Mouse (Mus musculus): ENCODE measurements at regions not wholly inside any gene's neighbourhood (a gene's known extent, or its start where the extent isn't known, plus 50 kb on each side); places are given as distances from the start of the nearest gene placed in this dataset.

GRCm38 (mm10) chr8:126678004-126678751 lies 84.4 kb upstream of the Irf2bp2 start:
- Histone ChIP-seq H3K4me1 (replicated peaks; ENCODE audit: control insufficient read depth, insufficient read depth, low read length) (no peaks in the 10 kb centered on the region), H3K4me2 (replicated peaks; ENCODE audit: low read depth, low read length) (no peak overlapping the region), H3K4me3 (ENCODE audit: low read depth, low read length) (no peak overlapping the region), H3K9me3 (ENCODE audit: control insufficient read depth, low read length) (no peaks in the 10 kb centered on the region), H3K27me3 (ENCODE audit: control insufficient read depth, insufficient read depth, low read length) (no peaks in the 10 kb centered on the region), H3K36me3 (ENCODE audit: control insufficient read depth, insufficient read depth, low read length) (no peaks in the 10 kb centered on the region), H3K9ac (ENCODE audit: low read depth, low read length) (no peak overlapping the region), H3K27ac (ENCODE audit: low read depth, low read length) (no peak overlapping the region)
- peak; percentile 30 for DNase-seq (ENCODE audit: low spot score)
- WGBS, result 73% methylated on average over 13 of the region's 13 CpGs
- no peak for ATAC-seq (ENCODE audit: low FRiP score)

GRCm38 (mm10) chr8:126675153-126675552 lies 81.4 kb upstream of the Irf2bp2 start:
- no peak overlapping the region for H3K9ac ChIP-seq (ENCODE audit: low read depth, low read length)
- no peaks in the 10 kb centered on the region for H3K36me3 ChIP-seq (ENCODE audit: control insufficient read depth, insufficient read depth, low read length)
- ATAC-seq (ENCODE audit: low FRiP score) (no peak), DNase-seq (ENCODE audit: low spot score) (no peak)
- H3K4me3 ChIP-seq (ENCODE audit: low read depth, low read length), result no peak overlapping the region
- 98% methylated on average over 2 of the region's 2 CpGs for WGBS
- H3K4me2 ChIP-seq (replicated peaks; ENCODE audit: low read depth, low read length), result no peak overlapping the region
- no peaks in the 10 kb centered on the region for H3K4me1 ChIP-seq (replicated peaks; ENCODE audit: control insufficient read depth, insufficient read depth, low read length)
- H3K27ac ChIP-seq (ENCODE audit: low read depth, low read length), result no peak overlapping the region
- no peaks in the 10 kb centered on the region for H3K27me3 ChIP-seq (ENCODE audit: control insufficient read depth, insufficient read depth, low read length)
- no peaks in the 10 kb centered on the region for H3K9me3 ChIP-seq (ENCODE audit: control insufficient read depth, low read length)

- no peak for ATAC-seq (ENCODE audit: low FRiP score)
- WGBS, result 89% methylated on average over 9 of the region's 9 CpGs
Observed at GRCm38 (mm10) chr8:126673038-126673740, 79.4 kb upstream of the Irf2bp2 start.

GRCm38 (mm10) chr8:126671594-126671993 lies 77.8 kb upstream of the Irf2bp2 start:
- DNase-seq (ENCODE audit: low spot score), result no peak
- Histone ChIP-seq H3K36me3 (ENCODE audit: control insufficient read depth, insufficient read depth, low read length) (no peaks in the 10 kb centered on the region), H3K9me3 (ENCODE audit: control insufficient read depth, low read length) (no peaks in the 10 kb centered on the region), H3K4me1 (replicated peaks; ENCODE audit: control insufficient read depth, insufficient read depth, low read length) (peaks cover 4% of the 10 kb centered on the region; the same call in 1 of the 2 replicates), H3K4me3 (ENCODE audit: low read depth, low read length) (no peak overlapping the region), H3K27ac (ENCODE audit: low read depth, low read length) (no peak overlapping the region), H3K27me3 (ENCODE audit: control insufficient read depth, insufficient read depth, low read length) (no peaks in the 10 kb centered on the region), H3K4me2 (replicated peaks; ENCODE audit: low read depth, low read length) (no peak overlapping the region), H3K9ac (ENCODE audit: low read depth, low read length) (no peak overlapping the region)
- no peak for ATAC-seq (ENCODE audit: low FRiP score)
- WGBS, result 89% methylated on average over 11 of the region's 11 CpGs

More at GRCm38 (mm10) chr8:126673038-126673740, 79.4 kb upstream of the Irf2bp2 start:
- no peak overlapping the region for H3K4me2 ChIP-seq (replicated peaks; ENCODE audit: low read depth, low read length)
- H3K27me3 ChIP-seq (ENCODE audit: control insufficient read depth, insufficient read depth, low read length), result no peaks in the 10 kb centered on the region
- H3K9me3 ChIP-seq (ENCODE audit: control insufficient read depth, low read length), result no peaks in the 10 kb centered on the region
- H3K4me3 ChIP-seq (ENCODE audit: low read depth, low read length), result no peak overlapping the region
- H3K36me3 ChIP-seq (ENCODE audit: control insufficient read depth, insufficient read depth, low read length), result no peaks in the 10 kb centered on the region
- DNase-seq (ENCODE audit: low spot score), result no peak
- no peak overlapping the region for H3K27ac ChIP-seq (ENCODE audit: low read depth, low read length)
- no peak overlapping the region for H3K9ac ChIP-seq (ENCODE audit: low read depth, low read length)
- H3K4me1 ChIP-seq (replicated peaks; ENCODE audit: control insufficient read depth, insufficient read depth, low read length), result no peaks in the 10 kb centered on the region

- H3K4me3 ChIP-seq (ENCODE audit: low read depth, low read length), result no peak overlapping the region
- no peak overlapping the region for H3K27ac ChIP-seq (ENCODE audit: low read depth, low read length)
- H3K4me2 ChIP-seq (replicated peaks; ENCODE audit: low read depth, low read length), result no peak overlapping the region
- WGBS, result 83% methylated on average over 9 of the region's 9 CpGs
- no peaks in the 10 kb centered on the region for H3K9me3 ChIP-seq (ENCODE audit: control insufficient read depth, low read length)
- no peak for ATAC-seq (ENCODE audit: low FRiP score)
- no peak for DNase-seq (ENCODE audit: low spot score)
- H3K27me3 ChIP-seq (ENCODE audit: control insufficient read depth, insufficient read depth, low read length), result no peaks in the 10 kb centered on the region
- no peak overlapping the region for H3K9ac ChIP-seq (ENCODE audit: low read depth, low read length)
- H3K4me1 ChIP-seq (replicated peaks; ENCODE audit: control insufficient read depth, insufficient read depth, low read length), result peaks cover 11% of the 10 kb centered on the region
- H3K36me3 ChIP-seq (ENCODE audit: control insufficient read depth, insufficient read depth, low read length), result no peaks in the 10 kb centered on the region
Observed at GRCm38 (mm10) chr8:126669919-126670318, 76.1 kb upstream of the Irf2bp2 start.

GRCm38 (mm10) chr8:126669154-126669553 lies 75.4 kb upstream of the Irf2bp2 start:
- ATAC-seq (ENCODE audit: low FRiP score) (no peak), DNase-seq (ENCODE audit: low spot score) (no peak)
- no peak overlapping the region for H3K9ac ChIP-seq (ENCODE audit: low read depth, low read length)
- WGBS, result 55% methylated on average over 6 of the region's 6 CpGs
- H3K36me3 ChIP-seq (ENCODE audit: control insufficient read depth, insufficient read depth, low read length), result no peaks in the 10 kb centered on the region
- peaks cover 11% of the 10 kb centered on the region for H3K4me1 ChIP-seq (replicated peaks; ENCODE audit: control insufficient read depth, insufficient read depth, low read length)
- no peak overlapping the region for H3K27ac ChIP-seq (ENCODE audit: low read depth, low read length)
- H3K27me3 ChIP-seq (ENCODE audit: control insufficient read depth, insufficient read depth, low read length), result no peaks in the 10 kb centered on the region
- H3K4me3 ChIP-seq (ENCODE audit: low read depth, low read length), result no peak overlapping the region
- H3K9me3 ChIP-seq (ENCODE audit: control insufficient read depth, low read length), result no peaks in the 10 kb centered on the region
- no peak overlapping the region for H3K4me2 ChIP-seq (replicated peaks; ENCODE audit: low read depth, low read length)

GRCm38 (mm10) chr8:126668657-126669025 lies 74.9 kb upstream of the Irf2bp2 start:
- H3K9ac ChIP-seq (ENCODE audit: low read depth, low read length), result no peak overlapping the region
- ATAC-seq (ENCODE audit: low FRiP score) (no peak), DNase-seq (ENCODE audit: low spot score) (no peak)
- WGBS, result 73% methylated on average over 5 of the region's 5 CpGs
- H3K4me2 ChIP-seq (replicated peaks; ENCODE audit: low read depth, low read length), result no peak overlapping the region
- H3K4me3 ChIP-seq (ENCODE audit: low read depth, low read length), result no peak overlapping the region
- peaks cover 12% of the 10 kb centered on the region for H3K4me1 ChIP-seq (replicated peaks; ENCODE audit: control insufficient read depth, insufficient read depth, low read length)
- H3K27ac ChIP-seq (ENCODE audit: low read depth, low read length), result no peak overlapping the region
- H3K27me3 ChIP-seq (ENCODE audit: control insufficient read depth, insufficient read depth, low read length), result no peaks in the 10 kb centered on the region
- H3K36me3 ChIP-seq (ENCODE audit: control insufficient read depth, insufficient read depth, low read length), result no peaks in the 10 kb centered on the region
- no peaks in the 10 kb centered on the region for H3K9me3 ChIP-seq (ENCODE audit: control insufficient read depth, low read length)

- peak overlapping the region; percentile 86; the same call in 1 of the 2 replicates for H3K27ac ChIP-seq (ENCODE audit: low read depth, low read length)
- DNase-seq (ENCODE audit: low spot score), result no peak
- ATAC-seq (ENCODE audit: low FRiP score), result no peak
- H3K4me3 ChIP-seq (ENCODE audit: low read depth, low read length), result no peak overlapping the region
- peaks cover 14% of the 10 kb centered on the region for H3K4me1 ChIP-seq (replicated peaks; ENCODE audit: control insufficient read depth, insufficient read depth, low read length)
- H3K9ac ChIP-seq (ENCODE audit: low read depth, low read length), result no peak overlapping the region
- WGBS, result 74% methylated on average over 16 of the region's 16 CpGs
- no peaks in the 10 kb centered on the region for H3K9me3 ChIP-seq (ENCODE audit: control insufficient read depth, low read length)
- no peaks in the 10 kb centered on the region for H3K36me3 ChIP-seq (ENCODE audit: control insufficient read depth, insufficient read depth, low read length)
- H3K27me3 ChIP-seq (ENCODE audit: control insufficient read depth, insufficient read depth, low read length), result no peaks in the 10 kb centered on the region
- H3K4me2 ChIP-seq (replicated peaks; ENCODE audit: low read depth, low read length), result no peak overlapping the region
Observed at GRCm38 (mm10) chr8:126667721-126668656, 74.2 kb upstream of the Irf2bp2 start.

All from hindbrain, embryonic 11.5 days (tissue).